Mouse (Mus musculus) kidney, postnatal 25 days (tissue): ENCODE data around the gene Rfk.

ENCODE experiments used
- DNase-seq, 2 experiments: peaks; one replicate each; pipeline ENCODE4 v3.0.0; 2021; ENCODE audit warnings: mixed read lengths in 2 of 2

Rfk gene

DNA sequence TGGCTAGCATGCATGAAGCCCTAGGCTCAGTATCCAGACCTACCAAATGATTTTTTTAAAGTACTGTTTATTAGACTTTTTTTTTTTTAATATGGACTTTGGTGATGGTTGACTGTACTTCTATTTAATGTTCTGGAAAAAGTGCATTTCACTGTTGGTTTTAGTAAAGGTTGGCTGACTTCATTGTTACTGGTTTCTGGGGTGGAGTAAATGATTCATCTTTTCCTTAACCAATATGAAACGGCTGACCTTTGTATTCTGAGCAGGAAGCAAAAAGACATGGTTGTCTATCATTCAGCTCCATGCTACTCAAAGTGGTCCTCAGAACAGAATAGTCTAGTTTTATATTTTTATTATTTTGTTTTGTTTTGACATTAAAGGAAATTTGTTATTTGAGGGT lies 8.4 kb upstream of the Rfk start:
- no peak for DNase-seq

DNA sequence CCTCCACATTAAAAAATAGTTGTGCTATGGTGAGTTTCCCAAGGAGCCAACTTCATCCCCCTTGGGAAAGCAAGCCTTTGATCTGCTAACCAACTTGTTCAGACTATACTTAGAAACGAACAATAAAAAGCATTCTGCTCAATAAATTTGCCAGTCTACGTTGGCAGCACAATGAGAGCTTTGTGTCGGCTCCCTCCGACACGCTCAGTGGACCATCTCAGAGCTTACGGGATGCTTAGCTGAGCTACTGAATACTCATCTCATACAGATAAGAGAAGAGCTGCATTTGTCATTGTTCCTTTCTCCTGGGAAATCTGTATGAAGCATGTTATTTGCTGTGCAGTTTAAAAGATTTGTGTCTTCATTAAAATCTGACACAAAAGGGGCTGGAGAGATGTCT lies 7.4 kb upstream of the Rfk start:
- DNase-seq, result no peak

DNA sequence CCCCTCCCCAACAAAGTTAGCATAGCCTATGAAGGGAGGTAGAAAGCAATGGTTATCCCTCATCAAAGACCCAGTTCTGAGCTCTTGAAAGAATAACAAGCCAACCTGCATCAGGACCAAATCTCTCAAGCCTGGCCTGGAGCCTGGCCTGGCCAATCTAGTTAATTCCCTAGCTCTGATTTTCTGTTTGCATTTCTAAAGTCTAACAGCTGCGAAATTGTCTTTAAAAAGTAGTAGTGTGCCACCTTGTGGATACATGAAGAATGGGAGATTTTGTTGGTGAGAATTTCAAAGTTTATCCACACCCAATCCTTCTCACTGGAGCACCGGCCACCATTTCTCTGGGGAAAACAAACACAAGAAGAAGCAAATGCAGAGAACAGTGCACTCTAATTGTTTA lies 5.4 kb upstream of the Rfk start:
- DNase-seq, result no peak

DNA sequence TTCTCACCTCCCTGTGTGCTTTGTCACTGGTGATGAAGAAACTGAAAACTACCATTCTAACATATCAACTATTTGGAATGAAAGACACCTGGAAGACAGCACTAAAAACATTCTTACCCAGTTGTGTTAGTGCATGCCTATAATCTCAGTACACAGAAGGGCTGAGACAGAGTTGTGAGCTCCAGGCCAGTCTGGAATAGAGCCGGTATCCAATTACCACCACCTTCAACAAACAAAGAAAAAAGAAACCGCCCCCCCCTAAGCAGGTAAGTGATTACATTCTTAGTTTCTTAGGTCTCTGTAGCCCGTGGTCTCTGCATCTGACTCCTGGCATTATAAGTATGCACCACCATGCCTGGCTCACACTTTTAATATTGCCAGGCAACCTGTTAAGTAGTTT lies 977 bp upstream of the Rfk start:
- DNase-seq, result no peak

DNA sequence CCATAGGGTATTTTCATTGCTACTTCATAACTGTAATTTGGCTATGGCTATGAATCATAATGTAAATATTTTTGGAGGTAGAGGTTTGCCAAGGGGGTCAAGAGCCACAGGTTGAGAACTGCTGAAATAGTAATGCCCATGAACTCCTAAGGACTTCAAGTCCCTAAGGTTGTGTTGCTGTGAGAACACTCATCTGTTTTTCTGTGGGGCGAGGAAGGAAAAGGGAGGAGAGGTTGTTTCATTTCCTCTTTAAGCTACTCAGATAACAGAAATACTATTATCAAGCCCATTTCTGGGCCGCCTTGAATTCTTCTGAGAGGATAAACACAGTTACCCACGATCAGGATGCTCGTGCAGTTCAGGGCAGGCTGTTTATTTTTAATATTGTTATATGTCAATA lies 3.0 kb downstream of the Rfk start:
- DNase-seq, result no peak

DNA sequence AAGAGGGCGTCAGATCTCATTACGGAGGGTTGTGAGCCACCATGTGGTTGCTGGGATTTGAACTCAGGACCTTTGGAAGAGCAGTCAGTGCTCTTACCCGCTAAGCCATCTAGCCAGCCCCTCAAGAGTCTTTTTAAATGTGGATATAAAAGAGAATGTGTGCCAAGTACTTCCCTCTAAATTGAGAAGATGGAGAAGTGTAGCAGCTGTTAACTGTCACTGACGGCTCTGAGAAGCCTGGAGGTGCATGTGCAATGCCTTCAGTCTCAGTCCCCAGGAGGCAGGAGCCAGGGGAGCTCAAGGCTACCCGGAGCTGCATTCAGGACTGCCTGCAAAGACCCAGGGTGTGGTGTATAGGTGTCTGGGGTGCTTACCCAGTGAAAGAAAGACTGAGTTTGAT lies 4.1 kb downstream of the Rfk start:
- DNase-seq, result no peak

DNA sequence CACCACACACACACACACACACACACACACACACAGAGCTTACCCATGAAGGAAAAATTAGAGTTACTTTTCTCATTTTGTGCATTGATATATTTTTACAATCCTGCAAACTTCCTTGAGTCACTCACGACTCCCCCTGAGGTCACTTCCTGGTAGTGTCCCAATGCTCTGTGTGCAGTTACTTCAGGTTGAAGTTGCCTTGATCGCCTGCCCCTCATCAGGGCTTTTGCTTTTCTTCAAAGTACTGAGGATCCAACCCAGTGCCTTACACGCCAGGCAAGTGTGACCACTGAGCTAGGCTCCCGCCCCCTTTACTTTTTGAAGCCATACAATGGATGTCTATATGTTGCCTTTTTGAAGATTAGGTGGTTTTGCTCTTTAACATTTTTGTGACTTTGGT lies 6.1 kb downstream of the Rfk start:
- no peak for DNase-seq

DNA sequence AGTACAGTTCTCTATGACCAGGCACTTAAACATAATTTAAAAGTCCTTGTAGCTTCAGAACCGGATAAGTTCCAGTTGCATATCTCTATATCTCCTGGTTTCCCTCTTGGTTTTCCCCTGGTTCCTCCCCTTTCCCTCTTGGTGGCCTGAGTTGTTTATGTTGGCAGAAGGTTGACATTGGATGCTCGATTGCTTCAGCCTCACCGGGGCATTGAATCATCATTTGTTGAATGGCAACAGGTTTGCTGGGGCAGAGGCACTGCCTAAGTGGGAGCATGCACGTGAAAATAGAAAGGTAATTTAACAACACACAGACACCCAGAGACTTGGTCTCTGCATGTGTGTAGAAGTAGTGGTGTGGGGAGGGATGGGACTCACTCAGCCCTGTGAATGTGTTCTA lies 6.7 kb downstream of the Rfk start:
- no peak for DNase-seq

DNA sequence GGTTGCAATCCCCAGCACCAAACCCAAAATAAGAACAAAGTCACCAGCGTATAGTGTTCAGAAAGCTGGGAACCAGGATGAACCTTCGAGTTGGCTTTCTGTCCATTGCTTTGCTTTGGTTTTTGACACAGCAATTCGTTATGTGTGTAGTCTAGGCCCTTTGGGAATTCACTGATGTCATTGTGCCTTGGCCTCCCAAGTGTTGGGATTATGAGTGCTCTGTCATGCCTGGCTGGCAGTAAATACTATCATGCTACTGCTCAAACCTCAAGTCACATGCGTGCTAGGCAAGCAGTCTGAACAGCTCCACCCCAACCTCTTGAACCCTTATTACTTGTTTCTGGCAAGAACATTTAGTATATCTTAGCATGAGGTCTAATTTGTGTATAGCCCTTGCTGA lies 9.3 kb downstream of the Rfk start:
- DNase-seq, result no peak

DNA sequence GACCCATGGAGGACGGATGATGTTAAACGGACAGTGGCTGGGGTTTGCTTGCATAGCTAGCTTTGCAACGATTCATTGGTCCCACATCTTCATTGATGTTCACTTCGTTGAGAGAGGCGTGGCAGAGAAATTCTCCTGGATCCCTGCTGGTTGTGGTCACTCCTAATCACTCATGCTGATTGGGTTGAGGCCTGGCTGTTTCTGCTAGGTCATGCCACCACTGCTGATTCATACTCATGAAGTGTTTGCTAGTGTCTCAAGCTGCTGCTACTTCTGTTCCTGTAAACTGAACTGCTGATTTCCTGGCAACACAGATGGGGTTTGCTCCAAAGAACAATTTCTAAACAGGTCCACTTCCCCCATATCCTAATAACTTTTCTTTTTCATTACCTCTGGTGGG lies 13.0 kb downstream of the Rfk start:
- DNase-seq, result no peak

DNA sequence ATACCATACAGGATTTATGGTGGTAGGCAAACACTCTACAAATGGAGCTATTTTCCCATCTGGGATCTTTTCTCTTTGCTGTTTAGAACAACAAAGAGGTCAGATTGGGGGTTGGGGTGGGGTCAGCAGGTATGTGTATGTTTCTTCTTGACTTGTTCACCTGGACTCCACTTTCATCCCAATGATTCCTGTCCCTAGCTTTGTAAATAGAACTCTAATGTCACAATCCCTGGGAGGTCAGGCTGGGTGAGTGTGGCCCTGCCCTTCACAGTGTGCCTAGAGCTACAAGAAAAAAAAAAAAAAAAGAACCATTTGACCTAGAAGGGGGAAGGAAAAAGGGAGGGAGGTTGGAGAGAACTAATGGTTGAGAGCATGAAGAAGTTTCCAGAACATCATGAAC lies 14.7 kb downstream of the Rfk start:
- no peak for DNase-seq

DNA sequence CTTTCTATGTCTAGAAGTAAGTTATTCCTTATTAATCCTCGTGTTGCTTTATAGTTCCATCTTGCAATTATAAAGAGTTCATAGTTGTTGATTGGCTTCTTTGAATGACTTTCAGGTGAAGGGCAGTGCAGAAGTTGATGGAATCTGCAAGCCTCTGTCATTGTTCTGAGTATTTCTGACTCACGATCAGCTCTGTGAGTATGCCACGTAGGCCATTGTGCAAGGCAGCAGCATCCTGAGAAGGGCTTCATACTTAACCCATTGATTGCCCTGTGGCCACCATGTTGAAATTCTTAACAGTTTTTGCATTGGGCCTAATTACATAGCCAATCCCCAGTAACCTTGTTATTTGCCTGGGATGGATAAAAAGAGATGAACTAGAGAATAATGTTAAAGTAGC lies 15.5 kb downstream of the Rfk start:
- no peak for DNase-seq

DNA sequence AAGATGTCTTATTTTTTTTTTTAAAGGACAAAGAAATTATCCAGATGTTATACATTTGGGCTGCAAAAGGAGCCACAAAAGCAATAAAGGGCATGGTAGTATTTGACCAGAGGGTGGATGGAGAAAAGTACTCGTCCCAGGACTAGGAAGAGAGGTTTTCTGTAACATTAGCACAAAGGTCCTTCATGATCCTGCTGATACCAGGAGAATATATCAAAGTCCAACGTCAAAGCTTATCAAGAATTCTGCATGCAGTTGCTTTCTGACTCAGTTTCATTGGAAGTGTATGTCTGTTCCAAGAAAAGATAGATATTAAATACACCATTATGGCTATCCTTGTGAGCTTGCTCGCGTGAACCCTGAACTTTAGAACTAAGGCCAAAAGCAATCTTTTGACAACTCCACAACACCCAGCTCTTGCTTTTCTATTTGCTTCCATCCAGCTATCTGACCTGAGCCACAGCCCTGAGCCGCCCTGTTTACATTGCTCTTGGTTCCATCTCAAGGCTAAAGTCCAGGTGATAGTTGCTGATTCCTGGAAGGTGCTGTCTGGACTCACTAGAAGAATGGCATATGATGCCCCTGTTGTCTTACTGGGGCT lies 16.7 kb downstream of the Rfk start:
- no peak for DNase-seq

DNA sequence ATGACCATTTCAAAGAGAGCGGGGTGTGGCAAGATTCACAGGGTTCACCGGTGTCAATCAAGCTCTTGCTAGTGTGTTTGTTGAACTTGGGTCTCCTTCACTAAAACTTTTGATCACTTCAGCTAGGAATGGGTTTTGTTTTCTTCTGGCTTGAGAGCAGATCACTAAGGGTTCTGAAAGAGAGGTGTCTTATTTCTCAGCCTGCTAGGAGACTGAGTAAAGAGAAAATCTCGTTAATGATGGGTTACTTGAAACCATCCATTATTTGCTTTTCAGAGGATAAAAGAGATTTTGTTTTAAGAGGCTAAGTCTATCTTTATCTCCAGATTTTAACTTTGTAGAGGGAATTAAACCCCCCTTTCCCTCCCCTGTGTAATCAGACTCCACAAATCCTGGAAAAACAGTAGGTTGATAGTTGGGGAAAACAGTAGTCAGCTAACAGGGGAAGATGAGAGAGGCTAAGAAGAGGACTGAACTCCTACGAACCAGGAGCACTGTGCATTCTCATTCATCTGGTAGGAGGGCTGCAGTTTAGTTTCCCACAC lies 19.1 kb downstream of the Rfk start:
- no peak for DNase-seq

DNA sequence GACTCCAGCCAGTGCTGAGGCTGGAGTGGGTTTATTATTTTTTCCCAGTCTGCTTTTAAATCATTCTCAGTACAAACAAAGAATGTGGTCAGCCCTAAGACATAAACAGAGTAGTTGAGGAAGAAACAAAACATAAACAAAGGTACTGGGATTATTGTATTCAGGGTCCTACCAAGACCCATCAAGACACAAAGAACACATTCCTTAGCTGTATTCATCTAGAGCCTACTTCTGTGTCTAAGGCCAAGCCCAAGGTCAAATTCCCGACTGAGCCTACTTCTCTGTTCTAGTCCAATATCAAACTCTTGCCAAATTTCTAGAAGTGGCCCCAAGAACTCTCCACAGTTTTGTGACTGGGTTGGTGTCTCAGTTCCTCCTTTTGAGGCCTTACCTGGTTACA lies 24.0 kb downstream of the Rfk start:
- no peak for DNase-seq

DNA sequence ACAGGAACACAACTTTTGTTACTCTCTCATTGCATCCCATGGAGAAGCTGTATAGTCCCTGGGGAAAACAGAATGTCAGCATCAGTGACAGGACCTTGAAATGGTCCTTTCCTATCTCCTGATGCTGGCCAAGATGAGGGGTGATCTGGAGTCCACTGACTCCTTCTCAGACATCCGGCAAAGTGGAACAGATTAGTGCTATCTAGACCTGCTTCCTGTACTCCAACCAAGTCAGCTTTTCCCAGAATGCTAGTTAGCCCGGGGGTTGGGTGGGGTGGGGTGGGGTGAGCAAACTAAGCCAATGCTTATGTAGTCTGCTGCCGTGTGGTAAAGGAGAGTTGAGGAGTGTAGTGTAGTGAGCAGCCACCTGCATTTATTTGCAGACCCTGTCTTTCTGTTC lies 29.5 kb downstream of the Rfk start:
- DNase-seq, result no peak

DNA sequence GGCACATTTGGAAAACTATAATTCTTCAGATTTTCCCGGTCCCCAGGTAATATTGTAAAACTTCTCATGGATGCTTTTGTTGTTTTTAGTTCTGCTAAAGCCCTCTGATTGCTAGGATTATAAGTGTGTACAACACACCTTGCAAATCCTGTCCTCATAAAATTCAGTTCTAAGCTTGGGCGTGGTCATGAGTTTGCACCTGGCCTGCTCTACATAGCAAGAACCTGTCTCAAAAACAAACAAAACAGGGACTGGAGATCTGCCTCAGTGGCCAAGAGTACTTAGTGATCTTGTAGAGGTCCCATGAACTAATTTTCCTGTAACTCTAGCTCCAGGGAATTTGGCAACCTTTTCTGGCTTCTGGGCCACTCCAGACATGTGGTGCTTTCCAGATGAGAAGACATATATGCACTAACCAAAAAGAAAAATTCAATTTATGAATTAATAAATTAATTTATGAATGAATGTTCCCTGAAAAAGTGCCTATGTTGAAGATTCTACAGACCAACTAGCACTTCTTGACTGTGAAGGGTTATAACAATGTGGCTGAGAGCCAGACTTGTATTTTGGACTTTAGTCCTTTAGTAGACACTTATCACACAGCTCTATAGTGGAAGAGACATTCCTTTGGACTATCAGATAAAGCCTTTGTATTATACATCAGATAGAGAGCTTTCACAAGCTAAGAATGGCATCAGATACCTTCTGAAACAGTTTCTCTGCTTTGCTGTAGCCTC lies 34.1 kb downstream of the Rfk start:
- DNase-seq, result no peak

DNA sequence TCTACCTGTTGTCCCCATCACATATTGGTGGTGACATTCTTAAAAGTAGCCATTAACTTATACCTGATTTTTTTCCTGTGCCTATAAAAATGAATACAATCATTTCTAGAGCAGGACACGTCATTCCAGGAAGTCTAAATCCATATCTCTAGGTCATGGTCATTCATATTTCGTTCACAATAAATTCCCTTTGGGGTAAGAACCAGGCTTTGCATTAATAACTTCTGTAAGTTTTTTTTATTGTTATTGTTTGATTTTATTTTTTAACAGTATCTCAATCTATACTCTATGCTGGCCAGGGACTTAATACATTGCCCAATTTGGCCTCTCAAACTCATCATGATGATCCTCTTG lies 34.7 kb downstream of the Rfk start:
- DNase-seq, result no peak

DNA sequence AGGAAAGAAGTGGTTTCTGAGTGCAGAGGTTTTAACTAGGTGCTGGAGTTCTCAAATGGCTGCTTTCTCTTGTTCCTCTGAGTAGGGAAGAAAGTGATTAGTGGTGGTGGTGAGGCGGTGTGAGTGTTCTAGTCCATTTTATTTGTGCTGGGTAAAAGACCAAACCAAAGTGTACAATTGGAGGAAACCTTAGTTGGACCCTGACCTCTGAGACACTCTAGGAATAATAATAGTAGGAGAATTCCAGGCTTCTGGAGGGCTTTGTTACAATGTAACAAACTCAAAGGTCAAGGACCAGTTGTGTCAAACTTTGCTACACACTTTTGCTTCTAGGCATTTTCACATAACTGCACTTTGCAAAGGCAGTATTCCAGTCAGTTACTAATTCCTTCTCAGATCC lies 42.8 kb downstream of the Rfk start:
- DNase-seq, result peak in 1 of 2 experiments; percentile 7

DNA sequence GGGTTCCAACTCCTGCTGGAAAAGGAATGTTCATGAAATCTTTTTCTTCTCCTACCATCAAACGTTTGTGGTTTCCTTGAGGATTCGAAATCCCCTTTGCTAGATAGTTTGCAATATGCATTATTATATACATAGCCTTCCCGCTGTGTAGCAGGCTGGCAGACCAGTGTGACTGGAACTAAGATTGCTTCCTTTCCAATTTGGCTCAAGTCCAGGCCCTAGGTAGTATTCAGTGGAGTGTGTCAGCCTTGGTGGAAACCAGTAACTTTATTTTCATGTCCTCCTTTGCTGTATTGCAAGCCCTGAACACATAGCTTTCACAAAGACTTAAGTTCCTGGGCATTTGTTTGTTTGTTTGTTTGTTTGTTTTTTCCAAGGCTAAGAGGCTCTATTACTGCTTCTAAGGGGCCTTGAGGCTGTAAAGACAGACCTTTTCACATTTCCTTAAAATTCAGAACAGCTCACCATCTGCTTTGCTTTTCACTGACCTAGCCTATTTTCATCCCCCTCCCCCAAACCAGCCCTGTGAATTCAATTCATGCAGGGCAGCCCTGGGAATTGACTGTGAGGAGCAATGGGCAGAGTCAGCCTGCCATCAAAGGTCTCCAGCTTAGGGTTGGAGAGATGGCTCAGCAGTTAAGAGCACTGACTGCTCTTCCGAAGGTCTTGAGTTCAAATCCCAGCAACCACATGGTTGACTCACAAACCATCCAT lies 45.8 kb downstream of the Rfk start:
- peak in 1 of 2 experiments; percentile 53 for DNase-seq

DNA sequence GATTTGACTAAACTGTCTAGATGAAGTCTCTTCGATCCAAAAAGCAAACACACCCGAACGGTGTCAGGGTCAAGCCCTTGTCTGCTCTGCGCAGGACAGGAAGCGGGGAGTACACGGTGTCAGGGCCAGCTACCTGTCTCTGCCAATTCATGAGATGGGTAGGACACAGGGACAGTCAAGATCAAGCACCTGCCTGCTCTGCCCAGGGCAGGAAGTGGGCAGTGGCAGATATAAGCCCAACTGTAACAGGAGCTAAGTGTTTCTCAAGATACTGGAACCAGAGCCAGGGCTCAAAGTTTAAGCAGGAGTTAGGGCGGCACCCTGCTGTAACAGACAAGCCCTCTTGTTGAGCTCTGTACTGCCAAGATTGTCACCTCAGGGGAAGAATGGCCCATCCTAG lies 49.7 kb downstream of the Rfk start:
- peak; percentile 25 to 54 for DNase-seq
